Mouse (Mus musculus) induced T-regulatory cell, adult 2 months (primary cell): ENCODE measurements around the gene Usp6nl.

Experiments used
- DNase-seq: peaks from one replicate; pipeline ENCODE4 v3.0.0-alpha.2; 2012; ENCODE audit warnings: low read depth

Usp6nl gene

GRCm38 (mm10) chr2:6333570-6333969 is 11.1 kb downstream of the Usp6nl start:
- no peak for DNase-seq

- DNase-seq, result no peak
These were observed 11.5 kb downstream of the Usp6nl start for GRCm38 (mm10) chr2:6334011-6334410.

GRCm38 (mm10) chr2:6335032-6335735 is 12.7 kb downstream of the Usp6nl start:
- DNase-seq, result no peak

GRCm38 (mm10) chr2:6336013-6336412 is 13.5 kb downstream of the Usp6nl start:
- no peak for DNase-seq

GRCm38 (mm10) chr2:6336649-6337048 is 14.2 kb downstream of the Usp6nl start:
- no peak for DNase-seq

- peak; percentile 79 for DNase-seq
These were observed 15.0 kb downstream of the Usp6nl start for GRCm38 (mm10) chr2:6337436-6337835.

GRCm38 (mm10) chr2:6338031-6338629 is 15.7 kb downstream of the Usp6nl start:
- DNase-seq, result peak; percentile 64

GRCm38 (mm10) chr2:6340439-6340838 is 18.0 kb downstream of the Usp6nl start:
- DNase-seq, result no peak

- DNase-seq, result no peak
These were observed 19.0 kb downstream of the Usp6nl start for GRCm38 (mm10) chr2:6341496-6341895.

GRCm38 (mm10) chr2:6349256-6350092 is 27.0 kb downstream of the Usp6nl start:
- no peak for DNase-seq

- no peak for DNase-seq
These were observed 27.7 kb downstream of the Usp6nl start for GRCm38 (mm10) chr2:6350164-6350563.

- peak; percentile 79 for DNase-seq
These were observed 28.6 kb downstream of the Usp6nl start for GRCm38 (mm10) chr2:6350931-6351695.

GRCm38 (mm10) chr2:6352541-6352971 is 30.1 kb downstream of the Usp6nl start:
- DNase-seq, result peak; percentile 69

- peak; percentile 49 for DNase-seq
These were observed 30.6 kb downstream of the Usp6nl start for GRCm38 (mm10) chr2:6353060-6353459.

GRCm38 (mm10) chr2:6357306-6357705 is 34.8 kb downstream of the Usp6nl start:
- DNase-seq, result no peak

- DNase-seq, result no peak
These were observed 37.2 kb downstream of the Usp6nl start for GRCm38 (mm10) chr2:6359645-6360044.

GRCm38 (mm10) chr2:6363126-6363525 is 40.7 kb downstream of the Usp6nl start:
- DNase-seq, result peak; percentile 28

- no peak for DNase-seq
These were observed 41.5 kb downstream of the Usp6nl start for GRCm38 (mm10) chr2:6363922-6364321.

GRCm38 (mm10) chr2:6366521-6366928 is 44.1 kb downstream of the Usp6nl start:
- no peak for DNase-seq

GRCm38 (mm10) chr2:6366973-6367372 is 44.5 kb downstream of the Usp6nl start:
- DNase-seq, result no peak

GRCm38 (mm10) chr2:6367497-6367896 is 45.0 kb downstream of the Usp6nl start:
- no peak for DNase-seq

GRCm38 (mm10) chr2:6374216-6374615 is 51.7 kb downstream of the Usp6nl start:
- DNase-seq, result no peak
